Mouse (Mus musculus) midbrain, postnatal 0 days (tissue): ENCODE results near the gene Tenm1. TPM values are rescaled to one million over a fixed set of nuclear protein-coding genes. Genes with fewer than 3 reads are reported as not detected.

Experiments used
- ATAC-seq: fragments of 200-750 bp; cut with Nextera tagmentation; 2 replicates; pipeline ENCODE4 v1.8.0; 2017; ENCODE audit warnings: moderate number of reproducible peaks, mild to moderate bottlenecking, moderate TSS enrichment, moderate library complexity; ENCODE audit not compliant: low FRiP score
- DNase-seq: peaks from one replicate; pipeline ENCODE4 v3.0.0-alpha.2; 2015; ENCODE audit warnings: low spot score
- H3K27ac ChIP-seq: fragments of 300-500 bp; sonication (generic); 2 replicates; pipeline ENCODE4 v1.5.1; 2014; ENCODE audit warnings: low read depth, mild to moderate bottlenecking, low read length, mixed read lengths
- H3K27me3 ChIP-seq: fragments of 300-500 bp; sonication (generic); 2 replicates; pipeline ENCODE4 v1.6.1; 2014; ENCODE audit warnings: low read length, control low read depth, mixed read lengths; ENCODE audit not compliant: insufficient read depth
- H3K36me3 ChIP-seq: fragments of 300-500 bp; sonication (generic); 2 replicates; pipeline ENCODE4 v1.6.1; 2014; ENCODE audit warnings: low read length, control low read depth, mixed read lengths; ENCODE audit not compliant: insufficient read depth
- H3K4me1 ChIP-seq: fragments of 300-500 bp; sonication (generic); 2 replicates; pipeline ENCODE4 v1.6.1; 2014; ENCODE audit warnings: mild to moderate bottlenecking, control low read depth, antibody characterized with exemption, low read length, mixed read lengths; ENCODE audit not compliant: insufficient read depth
- H3K4me2 ChIP-seq: fragments of 300-500 bp; sonication (generic); 2 replicates; pipeline ENCODE4 v1.6.1; 2014; ENCODE audit warnings: low read depth, mild to moderate bottlenecking, low read length, mixed read lengths; ENCODE audit not compliant: poor library complexity, severe bottlenecking
- H3K4me3 ChIP-seq: fragments of 300-500 bp; sonication (generic); 2 replicates; pipeline ENCODE4 v1.5.1; 2014; ENCODE audit warnings: low read depth, mild to moderate bottlenecking, low read length, moderate library complexity
- H3K9ac ChIP-seq: fragments of 300-500 bp; sonication (generic); replicated peaks from 2 replicates; pipeline ENCODE4 v1.6.1; 2014; ENCODE audit warnings: mild to moderate bottlenecking, low read length, moderate library complexity, mixed read lengths; ENCODE audit not compliant: poor library complexity, severe bottlenecking
- H3K9me3 ChIP-seq: fragments of 300-500 bp; sonication (generic); 2 replicates; pipeline ENCODE4 v1.6.1; 2016; ENCODE audit warnings: low read length, control low read depth
- CTCF ChIP-seq: IDR thresholded peaks from 2 replicates; pipeline ENCODE4 v1.5.1; 2016; ENCODE audit warnings: antibody characterized with exemption, mild to moderate bottlenecking
- WGBS: fragments of 180-500 bp; shearing (Covaris S2); extraction: QIAGEN DNeasy Blood & Tissue Kit; methylation state at CpG from one replicate; pipeline ENCODE4 v1.1.7; 2014; 5-methylcytosine and 5-hydroxymethylcytosine counted together
- polyA plus RNA-seq: library from polyadenylated mRNA; unstranded; fragments of >200 nt; fragmentation: Nextera tagmentation; extraction: Ambion mirVana; gene quantifications from 2 replicates; pipeline ENCODE4 v1.2.1, GENCODE M21; 2015
- total RNA-seq: library from RNA; depleted of rRNA; stranded (reverse); fragments of >200 nt; gene quantifications from 2 replicates; pipeline ENCODE4 v1.2.3, GENCODE M21; 2014; rRNA removed

The Tenm1 gene
- total and polyA plus RNA-seq, 2 experiments from 2014 or later: 36.6 to 80.6 TPM

GRCm38 (mm10) chrX:42489446-42489845 lies 939.5 kb downstream of the Tenm1 start, which contains the start of gene Tex13c2:
Gene Tex13c2, plus strand, starts transcription at chrX:42489691.
- ATAC-seq (no peak), DNase-seq (no peak)

More at GRCm38 (mm10) chrX:42489446-42489845, 939.5 kb downstream of the Tenm1 start, which contains the start of gene Tex13c2:
- Histone ChIP-seq H3K4me3 (no peak within 1 kb of the TSS), H3K27me3 (no peaks in the 10 kb centered on the region), H3K9ac (no peak within 1 kb of the TSS), H3K4me1 (no peaks in the 10 kb centered on the region), H3K36me3 (no peaks in the 10 kb centered on the region), H3K27ac (no peak within 1 kb of the TSS), H3K4me2 (no peak within 1 kb of the TSS), H3K9me3 (peaks cover 4% of the 10 kb centered on the region; the same call in 1 of the 2 replicates)
- 92% methylated on average over 16 of the region's 16 CpGs for WGBS
- TF ChIP-seq CTCF: no peak

Other genes with a start within 250 kb of the Tenm1 start
- gene Tex13c1, start 162.0 kb upstream of the Tenm1 start, total RNA-seq: not detected in 2 replicates
- not detected in 2 replicates for gene Tex13c1, start 162.0 kb upstream of the Tenm1 start, polyA plus RNA-seq